Mouse (Mus musculus) frontal cortex, postnatal 14 days (tissue): ENCODE data around the gene H1fx.
"Not testable (repeated sequence)": the region's sequence is repeated elsewhere in the genome, so short reads cannot be mapped to it uniquely, and the experiment has no call there.

ENCODE experiments used
- DNase-seq, 2 experiments: peaks; one replicate each; pipeline ENCODE4 v3.0.0; 2022; ENCODE audit warnings: low spot score in 2 of 2

The H1fx gene

DNA sequence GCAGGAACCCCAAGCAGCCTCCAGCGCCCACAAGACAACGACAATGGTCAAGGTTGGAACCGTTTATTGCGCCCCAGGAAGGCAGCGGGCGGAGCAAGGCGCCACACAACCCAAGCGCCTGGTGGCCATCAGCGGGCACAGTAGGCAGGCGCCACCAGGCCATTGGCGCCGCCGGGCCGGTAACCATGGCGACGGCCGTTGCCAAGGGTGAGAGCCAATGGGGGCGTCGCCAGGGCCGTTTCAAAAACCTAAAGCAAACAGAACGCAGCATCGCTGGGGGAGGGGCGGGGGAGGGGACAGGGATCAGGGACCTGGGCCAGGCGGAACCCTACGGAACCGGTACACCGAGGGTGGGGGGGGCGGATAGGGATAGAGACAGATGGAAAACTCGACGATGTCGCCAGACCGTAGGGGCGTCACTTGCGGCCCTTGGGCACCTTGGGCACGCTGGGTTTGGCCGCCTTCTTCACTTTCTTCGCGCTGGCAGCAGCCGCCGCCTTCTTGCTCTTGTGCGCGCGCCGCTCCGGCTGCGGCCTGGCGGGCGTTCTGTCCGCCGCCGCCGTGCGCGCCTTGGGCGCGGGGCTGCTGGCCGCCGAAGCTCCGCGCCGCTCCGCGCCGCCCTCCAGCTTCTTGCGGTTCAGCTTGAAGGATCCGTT lies 935 bp downstream of the H1fx start:
- DNase-seq, result peak; percentile 75 to 79

DNA sequence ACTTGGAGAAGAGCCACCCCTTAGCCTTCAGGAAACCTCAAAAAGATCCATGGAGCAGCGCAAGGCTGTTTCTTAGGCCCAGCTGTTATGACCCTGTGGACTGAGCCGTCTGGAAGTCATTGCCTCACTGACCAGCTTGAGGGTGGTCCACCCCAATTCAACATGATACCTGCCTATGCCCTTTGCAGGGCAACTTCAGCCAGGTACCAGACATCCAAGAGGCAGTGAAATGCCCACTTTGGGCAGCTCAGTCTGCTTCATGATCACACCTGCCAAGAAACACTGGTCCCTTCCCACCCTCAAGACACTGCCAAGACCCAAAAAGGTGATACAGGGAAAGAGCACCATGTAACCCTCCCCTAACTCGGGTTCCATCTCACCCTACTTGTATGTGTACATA lies 1.7 kb downstream of the H1fx start:
- DNase-seq, result no peak

DNA sequence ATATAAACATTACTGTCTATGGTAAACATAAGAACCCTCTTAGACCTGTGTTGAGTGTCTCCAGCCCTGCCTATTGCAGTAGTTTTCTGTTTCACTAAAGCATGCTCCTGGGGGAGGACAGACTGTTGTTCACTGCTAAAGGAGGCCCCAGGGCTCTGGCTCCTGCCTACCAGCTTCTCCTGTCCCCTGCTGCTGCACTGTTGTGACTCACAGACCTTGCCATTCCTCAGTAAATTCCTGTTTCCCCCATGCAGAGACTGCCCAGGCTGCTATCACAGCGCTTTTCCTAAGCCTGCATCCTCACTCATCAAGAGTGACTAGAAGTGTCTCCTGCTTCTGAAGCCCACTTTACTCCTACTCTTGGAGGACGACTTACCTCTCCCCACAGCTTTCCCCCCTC lies 11.4 kb downstream of the H1fx start:
- no peak for DNase-seq

DNA sequence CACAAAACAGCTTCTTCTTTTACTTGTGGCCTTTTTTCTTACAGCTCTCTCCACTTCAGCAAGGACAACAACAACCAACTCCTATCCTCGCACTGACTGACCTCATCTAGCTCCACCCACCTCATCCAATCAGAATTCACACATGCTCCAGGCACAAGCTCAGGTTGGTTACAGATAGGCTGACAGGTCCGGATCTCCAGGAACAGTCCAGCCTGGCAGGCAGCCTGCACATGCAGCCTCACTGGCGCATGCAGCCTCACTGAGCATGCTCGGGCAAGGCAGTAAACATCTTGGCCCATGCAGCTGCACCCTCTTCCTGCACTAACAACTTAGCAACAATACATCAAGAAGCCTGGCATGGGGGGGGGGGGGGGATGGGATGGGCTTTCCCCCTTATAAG lies 19.0 kb downstream of the H1fx start:
- not testable (repeated sequence) for DNase-seq

DNA sequence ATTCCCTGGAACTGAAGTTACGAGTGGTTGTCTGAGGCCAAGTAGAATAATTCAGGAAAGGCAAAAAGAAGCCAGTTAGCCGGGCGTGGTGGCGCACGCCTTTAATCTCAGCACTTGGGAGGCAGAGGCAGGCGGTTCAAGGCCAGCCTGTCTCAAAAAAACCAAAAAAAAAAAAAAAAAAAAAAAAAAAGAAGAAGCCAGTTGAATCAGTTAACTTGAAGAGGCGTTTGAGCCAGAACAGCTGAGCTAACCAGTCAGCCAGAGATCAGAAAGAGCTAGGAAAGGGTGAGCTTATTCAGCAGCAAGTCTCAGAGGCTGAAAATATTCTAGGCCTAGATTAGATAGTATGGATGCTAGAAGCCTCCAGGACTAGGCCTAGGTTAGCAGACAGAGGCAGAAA lies 39.3 kb downstream of the H1fx start:
- DNase-seq, result no peak

DNA sequence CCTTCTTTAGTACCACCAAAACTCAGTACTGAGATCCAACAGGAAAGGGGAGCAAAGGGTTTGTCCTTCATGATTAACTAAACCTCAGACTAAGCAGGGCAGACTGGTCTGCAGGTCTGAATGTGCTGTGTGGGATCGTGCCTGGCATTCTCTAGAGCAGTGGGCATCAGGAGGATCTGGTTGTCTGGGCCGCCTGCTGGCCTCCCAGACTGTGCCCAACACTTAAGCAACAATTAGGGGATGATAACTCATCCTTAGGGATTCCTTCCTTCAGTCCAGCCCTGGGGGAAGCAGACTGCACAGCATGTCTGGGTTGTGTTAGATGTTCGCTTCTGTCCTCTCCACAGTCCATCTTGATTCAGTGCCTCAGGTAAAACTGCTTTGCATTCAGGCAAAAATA lies 42.5 kb downstream of the H1fx start:
- DNase-seq, result no peak

DNA sequence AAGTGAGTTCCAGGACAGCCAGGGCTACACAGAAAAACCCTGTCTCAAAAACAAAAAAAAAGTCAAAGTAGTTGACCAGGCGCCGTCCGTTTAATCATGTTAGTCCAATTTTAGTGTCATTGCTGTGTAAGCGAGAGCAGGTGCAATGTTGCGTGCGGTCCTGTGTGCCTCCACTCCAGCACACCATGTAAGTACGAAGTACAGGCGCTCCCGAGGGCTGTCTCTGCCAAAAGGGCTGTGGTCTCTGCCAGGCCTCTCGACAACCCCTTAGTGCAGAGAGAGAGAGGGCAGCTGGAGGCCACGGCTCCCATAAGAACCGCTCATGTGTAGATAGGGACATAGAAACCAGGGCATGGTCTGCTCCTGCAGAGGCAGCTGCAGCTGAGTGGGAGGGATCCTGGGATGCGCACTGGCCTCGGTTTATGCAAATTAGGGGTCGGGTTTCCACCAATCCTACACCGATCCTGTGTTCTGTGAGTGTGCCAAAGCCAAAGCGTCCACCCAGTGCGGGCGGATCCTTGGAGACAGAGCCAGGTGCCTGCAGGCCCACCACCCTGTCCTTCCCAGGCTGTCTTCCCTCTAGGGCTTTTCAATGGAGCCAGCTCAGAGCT lies 44.2 kb downstream of the H1fx start:
- DNase-seq, result no peak

DNA sequence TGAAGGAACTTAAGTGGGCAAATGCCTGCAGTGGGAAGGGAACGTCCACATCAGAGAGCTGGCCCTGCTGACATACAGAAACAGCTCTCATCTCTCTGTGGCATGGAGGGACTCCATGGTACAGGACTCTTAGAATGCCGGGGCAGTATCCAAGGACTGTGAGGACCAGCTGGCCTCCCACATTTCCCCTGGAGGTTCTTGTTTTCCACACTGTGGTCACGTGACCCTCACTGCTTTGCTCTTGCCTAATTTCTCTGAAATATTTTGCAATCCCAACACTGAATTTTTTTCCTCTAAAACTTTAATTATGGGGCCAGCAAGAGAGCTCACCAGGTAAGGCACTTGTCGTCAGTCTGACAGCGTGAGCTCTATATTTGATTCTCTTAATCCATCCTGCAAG lies 46.4 kb downstream of the H1fx start:
- DNase-seq, result no peak
